Mouse (Mus musculus): ENCODE results near the gene Fam187b. TPM values are rescaled to one million over a fixed set of nuclear protein-coding genes. Genes with fewer than 3 reads are reported as not detected.
"Not testable (repeated sequence)": the region's sequence is repeated elsewhere in the genome, so short reads cannot be mapped to it uniquely, and the experiment has no call there.

The Fam187b gene
- polyA plus RNA-seq, 1 experiment from 2014 or later: 9.5 TPM

- no peak for DNase-seq (ENCODE audit: low spot score)
- no peak within 1 kb of the TSS for H3K9ac ChIP-seq (replicated peaks; ENCODE audit: low read depth)
- no peaks in the 10 kb centered on the region for H3K27me3 ChIP-seq (replicated peaks; ENCODE audit: insufficient read depth, low read length)
- no peak for ATAC-seq
- no peaks in the 10 kb centered on the region for H3K9me3 ChIP-seq (ENCODE audit: low read length)
- no peak within 1 kb of the TSS for H3K4me3 ChIP-seq (ENCODE audit: low read depth, low read length)
- H3K4me2 ChIP-seq (replicated peaks; ENCODE audit: low read depth, low read length): no peak within 1 kb of the TSS
- no peak within 1 kb of the TSS for H3K27ac ChIP-seq (ENCODE audit: low read length)
- H3K4me1 ChIP-seq (ENCODE audit: insufficient read depth, low read depth, low read length): no peaks in the 10 kb centered on the region
- 56% methylated on average over 9 of the region's 9 CpGs for WGBS
- TF ChIP-seq CTCF (IDR thresholded peaks at IDR 0.05): no peak
- TF ChIP-seq EP300 (IDR thresholded peaks at IDR 0.05): no peak
- no peaks in the 10 kb centered on the region; the same call in 1 of the 2 replicates for H3K36me3 ChIP-seq (ENCODE audit: insufficient read depth, low read length)
Observed at GRCm38 (mm10) chr7:30943909-30944635, 29.5 kb upstream of the Fam187b start, which contains the start of gene Hamp. Hamp (minus strand) TSS chr7:30944032.

GRCm38 (mm10) chr7:30944706-30945105 lies 28.9 kb upstream of the Fam187b start:
- ATAC-seq; H3K9me3 ChIP-seq (ENCODE audit: low read length); H3K36me3 ChIP-seq (ENCODE audit: insufficient read depth, low read length); H3K27ac ChIP-seq (ENCODE audit: low read length); H3K4me1 ChIP-seq (ENCODE audit: insufficient read depth, low read depth, low read length); DNase-seq (ENCODE audit: low spot score); H3K27me3 ChIP-seq (replicated peaks; ENCODE audit: insufficient read depth, low read length); H3K4me2 ChIP-seq (replicated peaks; ENCODE audit: low read depth, low read length); H3K9ac ChIP-seq (replicated peaks; ENCODE audit: low read depth); H3K4me3 ChIP-seq (ENCODE audit: low read depth, low read length): not testable (repeated sequence)
- 62% methylated on average over 2 of the region's 2 CpGs for WGBS

GRCm38 (mm10) chr7:30945466-30945865 lies 28.1 kb upstream of the Fam187b start:
- H3K4me1 ChIP-seq (ENCODE audit: insufficient read depth, low read depth, low read length); DNase-seq (ENCODE audit: low spot score); H3K27ac ChIP-seq (ENCODE audit: low read length); ATAC-seq; H3K9ac ChIP-seq (replicated peaks; ENCODE audit: low read depth); H3K4me2 ChIP-seq (replicated peaks; ENCODE audit: low read depth, low read length); H3K4me3 ChIP-seq (ENCODE audit: low read depth, low read length); H3K36me3 ChIP-seq (ENCODE audit: insufficient read depth, low read length); H3K9me3 ChIP-seq (ENCODE audit: low read length); H3K27me3 ChIP-seq (replicated peaks; ENCODE audit: insufficient read depth, low read length): not testable (repeated sequence)
- 85% methylated on average over 7 of the region's 7 CpGs for WGBS

- no peak for DNase-seq (ENCODE audit: low spot score)
- H3K27ac ChIP-seq (ENCODE audit: low read length): no peak overlapping the region
- H3K9me3 ChIP-seq (ENCODE audit: low read length): no peaks in the 10 kb centered on the region
- no peaks in the 10 kb centered on the region for H3K27me3 ChIP-seq (replicated peaks; ENCODE audit: insufficient read depth, low read length)
- no peaks in the 10 kb centered on the region; the same call in 1 of the 2 replicates for H3K36me3 ChIP-seq (ENCODE audit: insufficient read depth, low read length)
- TF ChIP-seq CTCF (IDR thresholded peaks at IDR 0.05): no peak
- no peak for TF ChIP-seq EP300 (IDR thresholded peaks at IDR 0.05)
- H3K4me1 ChIP-seq (ENCODE audit: insufficient read depth, low read depth, low read length): no peaks in the 10 kb centered on the region
- H3K4me3 ChIP-seq (ENCODE audit: low read depth, low read length): no peak overlapping the region
- ATAC-seq: no peak
- H3K9ac ChIP-seq (replicated peaks; ENCODE audit: low read depth): no peak overlapping the region
- H3K4me2 ChIP-seq (replicated peaks; ENCODE audit: low read depth, low read length): no peak overlapping the region
- 92% methylated on average over 7 of the region's 7 CpGs for WGBS
Observed at GRCm38 (mm10) chr7:30945876-30946275, 27.7 kb upstream of the Fam187b start.

GRCm38 (mm10) chr7:30949902-30950301 lies 23.7 kb upstream of the Fam187b start:
- ATAC-seq; H3K27me3 ChIP-seq (replicated peaks; ENCODE audit: insufficient read depth, low read length); H3K9me3 ChIP-seq (ENCODE audit: low read length); H3K4me2 ChIP-seq (replicated peaks; ENCODE audit: low read depth, low read length); H3K9ac ChIP-seq (replicated peaks; ENCODE audit: low read depth); H3K4me1 ChIP-seq (ENCODE audit: insufficient read depth, low read depth, low read length); DNase-seq (ENCODE audit: low spot score); H3K4me3 ChIP-seq (ENCODE audit: low read depth, low read length); H3K27ac ChIP-seq (ENCODE audit: low read length): not testable (repeated sequence)
- peaks cover 20% of the 10 kb centered on the region for H3K36me3 ChIP-seq (ENCODE audit: insufficient read depth, low read length)
- 67% methylated on average over 3 of the region's 3 CpGs for WGBS

- Histone ChIP-seq H3K4me1 (ENCODE audit: insufficient read depth, low read depth, low read length) (peaks cover 8% of the 10 kb centered on the region; the same call in 1 of the 2 replicates), H3K4me2 (replicated peaks; ENCODE audit: low read depth, low read length) (no peak overlapping the region), H3K27me3 (replicated peaks; ENCODE audit: insufficient read depth, low read length) (no peaks in the 10 kb centered on the region), H3K4me3 (ENCODE audit: low read depth, low read length) (no peak overlapping the region), H3K27ac (ENCODE audit: low read length) (no peak overlapping the region), H3K36me3 (ENCODE audit: insufficient read depth, low read length) (peaks cover 20% of the 10 kb centered on the region), H3K9me3 (ENCODE audit: low read length) (no peaks in the 10 kb centered on the region), H3K9ac (replicated peaks; ENCODE audit: low read depth) (no peak overlapping the region)
- ATAC-seq (no peak), DNase-seq (ENCODE audit: low spot score) (no peak)
- 90% methylated on average over 16 of the region's 16 CpGs for WGBS
- no peak for TF ChIP-seq EP300 (IDR thresholded peaks at IDR 0.05)
- no peak for TF ChIP-seq CTCF (IDR thresholded peaks at IDR 0.05)
Observed at GRCm38 (mm10) chr7:30952441-30953265, 20.9 kb upstream of the Fam187b start.

Measured in lung, postnatal 0 days (tissue).